9 mouse cellular contexts compared by ENCODE assay signal in the genomic region with DNA sequence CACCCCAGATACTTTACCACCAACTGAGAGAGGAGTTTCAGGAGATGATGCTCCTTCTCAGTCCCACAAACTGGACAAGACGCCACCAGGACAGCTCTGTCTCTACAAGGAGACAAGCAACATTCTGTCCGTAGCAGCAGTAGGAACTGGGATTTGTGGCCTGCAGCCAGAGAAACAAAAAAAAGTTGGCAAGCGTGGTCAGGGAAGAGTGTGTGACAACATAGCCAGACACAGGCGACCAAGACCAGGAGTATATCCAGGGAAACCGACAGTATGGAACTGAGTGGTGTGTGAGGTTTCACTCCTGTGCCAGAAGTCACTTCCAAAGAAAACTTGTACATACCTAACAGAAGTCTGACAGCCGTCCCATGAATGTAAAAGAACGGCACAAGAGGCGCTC. TPM values are rescaled to one million over a fixed set of nuclear protein-coding genes. Genes with fewer than 3 reads are reported as not detected.
DNase-seq lines count a peak whose midpoint lies in the region; ATAC-seq and TF ChIP-seq lines count a peak whose summit lies in the region.
"Had no signal": no experiment of that assay in that cellular context is flagged by ENCODE, and none has a peak within 500 bp of the region (broad histone marks: within the 10 kb centered on the region; RNA-seq: fewer than 3 reads in every experiment).

No protein-coding gene starts in this region.

- H3K4me1 ChIP-seq in hindbrain, postnatal 0 days (ENCODE audit: insufficient read depth, low read length) = no peaks in the 10 kb centered on the region
- no peaks in the 10 kb centered on the region for H3K4me1 ChIP-seq in hindbrain, embryonic 11.5 days (replicated peaks; ENCODE audit: control insufficient read depth, insufficient read depth, low read length)
- peaks cover 19% of the 10 kb centered on the region for H3K4me1 ChIP-seq in lung, embryonic 15.5 days

- H3K36me3 ChIP-seq in hindbrain, postnatal 0 days (ENCODE audit: insufficient read depth, low read length) = no peaks in the 10 kb centered on the region
- peaks cover 2% of the 10 kb centered on the region; the same call in 1 of the 2 replicates for H3K36me3 ChIP-seq in hindbrain, embryonic 11.5 days (ENCODE audit: control insufficient read depth, insufficient read depth, low read length)
- H3K36me3 ChIP-seq in lung, embryonic 15.5 days = no peaks in the 10 kb centered on the region

- H3K27ac ChIP-seq in hindbrain, postnatal 0 days = no peak overlapping the region
- H3K27ac ChIP-seq in hindbrain, embryonic 11.5 days (ENCODE audit: low read depth, low read length) = no peak overlapping the region
- 0 out of 2 replicates have a peak overlapping the region, but pooled peaks have one; percentile 30 for H3K27ac ChIP-seq in lung, embryonic 15.5 days
- H3K27ac ChIP-seq: limb, embryonic 15.5 days had no signal

- no peak overlapping the region for H3K4me2 ChIP-seq in hindbrain, postnatal 0 days (ENCODE audit: low read depth, low read length)
- H3K4me2 ChIP-seq in hindbrain, embryonic 11.5 days (replicated peaks; ENCODE audit: low read depth, low read length) = no peak overlapping the region
- H3K4me2 ChIP-seq in lung, embryonic 15.5 days = no peak overlapping the region
- H3K4me2 ChIP-seq: limb, embryonic 15.5 days had no signal

- no peak overlapping the region for H3K4me3 ChIP-seq in hindbrain, postnatal 0 days (ENCODE audit: low read length)
- H3K4me3 ChIP-seq in hindbrain, embryonic 11.5 days (ENCODE audit: low read depth, low read length) = no peak overlapping the region
- no peak overlapping the region for H3K4me3 ChIP-seq in lung, embryonic 15.5 days
- H3K4me3 ChIP-seq: limb, embryonic 15.5 days had no signal

- H3K27me3 ChIP-seq in hindbrain, postnatal 0 days (ENCODE audit: insufficient read depth, low read length) = no peaks in the 10 kb centered on the region
- no peaks in the 10 kb centered on the region for H3K27me3 ChIP-seq in hindbrain, embryonic 11.5 days (ENCODE audit: control insufficient read depth, insufficient read depth, low read length)
- no peaks in the 10 kb centered on the region for H3K27me3 ChIP-seq in lung, embryonic 15.5 days
- H3K27me3 ChIP-seq: limb, embryonic 15.5 days; Patski had no signal

- DNase-seq in hindbrain, postnatal 0 days (ENCODE audit: low spot score) = peak; percentile 70
- DNase-seq in hindbrain, embryonic 11.5 days (ENCODE audit: low spot score) = no peak
- DNase-seq in cerebellum, postnatal 25 days = peak; percentile 81 to 87
- peak; percentile 29 for DNase-seq in gastrocnemius, postnatal 25 days
- DNase-seq in spleen, postnatal 10 days (ENCODE audit: low spot score in 2 of 2) = no peak
- no peak for DNase-seq in embryo, embryonic 10 days (ENCODE audit: low spot score)

- WGBS in hindbrain, postnatal 0 days = 43% methylated on average over 8 of the region's 8 CpGs
- 90% methylated on average over 8 of the region's 8 CpGs for WGBS in hindbrain, embryonic 11.5 days
- WGBS in lung, embryonic 15.5 days = 33% methylated on average over 8 of the region's 8 CpGs

- TF ChIP-seq CTCF in hindbrain, postnatal 0 days (IDR thresholded peaks at IDR 0.05; ENCODE audit: low read depth) = no peak

- H3K9me3 ChIP-seq in hindbrain, postnatal 0 days (ENCODE audit: low read length) = no peaks in the 10 kb centered on the region
- no peaks in the 10 kb centered on the region for H3K9me3 ChIP-seq in hindbrain, embryonic 11.5 days (ENCODE audit: control insufficient read depth, low read length)
- H3K9me3 ChIP-seq in lung, embryonic 15.5 days = no peaks in the 10 kb centered on the region
- H3K9me3 ChIP-seq: limb, embryonic 15.5 days had no signal

- H3K9ac ChIP-seq in hindbrain, postnatal 0 days (replicated peaks; ENCODE audit: low read length) = no peak overlapping the region
- no peak overlapping the region for H3K9ac ChIP-seq in hindbrain, embryonic 11.5 days (ENCODE audit: low read depth, low read length)
- H3K9ac ChIP-seq in lung, embryonic 15.5 days = no peak overlapping the region
- H3K9ac ChIP-seq: limb, embryonic 15.5 days had no signal

- ATAC-seq in hindbrain, postnatal 0 days = no peak
- no peak for ATAC-seq in hindbrain, embryonic 11.5 days (ENCODE audit: low FRiP score)
- ATAC-seq in lung, embryonic 15.5 days (ENCODE audit: borderline replicate concordance, extremely low read depth, low FRiP score, low TSS enrichment) = peak; percentile 82; the same call in 1 of the 2 replicates
- ATAC-seq: Patski had no signal

RNA-seq across cellular contexts. Expression of a gene that starts 14.5 kb away (rescaled TPM):
- total RNA-seq in hindbrain, postnatal 0 days (2014; rRNA removed) = 95.0 and 120 TPM in 2 replicates
- polyA plus RNA-seq in hindbrain, postnatal 0 days (2015; fragmentation: Nextera tagmentation; extraction: Ambion mirVana) = 115 and 120 TPM in 2 replicates
- polyA plus RNA-seq in hindbrain, embryonic 11.5 days (2014; fragmentation: Nextera tagmentation; extraction: Ambion mirVana) = 113 and 129 TPM in 2 replicates
- total RNA-seq in gastrocnemius, postnatal 25 days (2021) = 10 to 100 TPM; 36.8 to 41.0 TPM
- polyA plus RNA-seq in lung, embryonic 15.5 days (2015; fragmentation: Nextera tagmentation; extraction: Ambion mirVana) = 31.7 and 38.6 TPM in 2 replicates

Comparison
In these comparisons a context has a peak if more than half of its experiments do, and no peak if none do; other contexts are left out.
1. DNase-seq: peak in hindbrain, postnatal 0 days (single experiment), cerebellum, postnatal 25 days (2 of 2) and gastrocnemius, postnatal 25 days (single experiment); none in hindbrain, embryonic 11.5 days (single experiment), spleen, postnatal 10 days (0 of 2) and embryo, embryonic 10 days (single experiment).